Mouse (Mus musculus) gastrocnemius, postnatal 14 days (tissue): ENCODE data around the gene Mta2. TPM values are rescaled to one million over a fixed set of nuclear protein-coding genes. Genes with fewer than 3 reads are reported as not detected.

Experiments used
- DNase-seq: peaks from one replicate; pipeline ENCODE4 v3.0.0; 2021; ENCODE audit warnings: mixed read lengths
- intact Hi-C: fragments of 180-260 bp; cut with DNase I; formaldehyde crosslinking; loops from one replicate; pipeline ENCODE4 v1.15.1; 2025; ENCODE audit warnings: low total_unique reads
- total RNA-seq, 2 experiments: library from RNA; stranded (reverse); gene quantifications; 2 replicates each; pipeline ENCODE4 v1.2.3; 2021

The Mta2 gene
- total RNA-seq, 2 experiments from 2014 or later: 27.4 to 27.9 TPM

DNA sequence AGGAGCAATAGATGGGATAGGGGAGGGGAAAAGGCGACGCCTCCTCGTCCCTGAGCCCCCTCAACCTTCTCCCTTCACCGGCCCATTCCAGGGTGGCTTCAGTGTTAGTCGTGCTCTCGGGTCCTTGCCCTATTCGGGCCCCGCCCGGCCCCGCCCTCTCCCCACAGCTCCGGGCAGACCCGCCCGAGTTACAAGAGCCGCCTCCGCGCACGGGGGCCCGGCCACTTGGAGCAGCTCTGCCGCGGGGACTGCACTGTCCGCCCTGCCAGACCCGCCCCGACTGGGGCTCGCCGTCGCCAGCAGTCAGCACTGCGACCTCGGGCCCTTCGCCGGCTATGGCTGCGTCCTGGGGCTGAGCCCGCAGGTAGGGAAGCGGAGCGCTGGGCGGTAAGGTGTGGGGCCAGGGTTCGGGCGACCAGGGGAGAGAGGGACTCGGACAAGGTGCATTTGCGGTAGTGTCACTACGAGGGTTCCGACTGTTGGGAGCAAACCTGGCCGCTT, 47.4 kb downstream of the Mta2 start, which contains the start of gene Ahnak:
Gene Ahnak (plus strand): TSS at position 219 of the 501 bp plus-strand sequence.
- intact Hi-C loops: no loop called here
- DNase-seq: peak; percentile 92

DNA sequence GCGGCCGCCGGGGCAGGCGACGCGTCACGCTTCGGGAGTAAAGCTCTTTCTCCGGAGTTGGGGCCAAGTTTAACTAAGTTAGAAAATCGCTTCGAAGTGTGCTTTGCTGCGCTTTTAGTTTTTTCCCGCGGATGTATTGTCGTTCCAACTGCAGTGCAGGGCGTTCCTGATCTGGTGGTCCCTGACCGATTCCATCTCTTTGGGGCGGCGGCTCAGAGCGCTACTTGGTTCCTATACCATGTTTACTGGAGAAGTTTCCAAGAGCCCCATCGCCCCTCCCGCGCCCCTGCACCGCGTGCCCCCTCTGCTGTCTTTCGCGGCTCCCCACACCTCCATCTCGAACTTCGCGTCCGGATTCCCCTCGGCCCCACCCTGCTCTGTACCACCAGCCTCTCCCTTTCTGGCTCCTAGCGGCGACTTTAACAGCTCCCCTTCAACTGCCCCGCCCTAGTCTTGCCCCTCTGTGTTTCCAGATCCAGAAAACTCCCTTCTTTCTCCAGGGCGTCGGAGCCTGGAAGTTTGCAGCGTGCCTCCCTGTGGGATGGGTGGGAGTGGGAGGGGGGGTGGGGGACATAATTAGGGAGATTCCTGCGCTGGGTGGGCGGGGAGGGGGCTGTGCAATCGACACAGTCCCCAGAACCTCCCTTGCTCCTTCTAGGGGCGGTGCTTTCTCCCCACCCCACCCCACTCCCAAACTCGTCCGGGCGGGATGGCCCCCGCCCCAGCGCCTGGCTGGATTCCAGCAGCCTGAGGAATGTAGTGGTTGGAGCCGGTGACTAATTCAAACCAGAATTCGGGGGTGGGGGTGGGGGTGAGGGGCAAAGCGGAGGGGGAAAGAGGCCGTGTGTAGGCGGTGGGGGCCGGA, 48.1 kb downstream of the Mta2 start:
- intact Hi-C loops: loop anchor here (5.0 kb wide), 1 partner anchor 93 kb away; no protein-coding TSS in a partner anchor
- peak; percentile 94 for DNase-seq

DNA sequence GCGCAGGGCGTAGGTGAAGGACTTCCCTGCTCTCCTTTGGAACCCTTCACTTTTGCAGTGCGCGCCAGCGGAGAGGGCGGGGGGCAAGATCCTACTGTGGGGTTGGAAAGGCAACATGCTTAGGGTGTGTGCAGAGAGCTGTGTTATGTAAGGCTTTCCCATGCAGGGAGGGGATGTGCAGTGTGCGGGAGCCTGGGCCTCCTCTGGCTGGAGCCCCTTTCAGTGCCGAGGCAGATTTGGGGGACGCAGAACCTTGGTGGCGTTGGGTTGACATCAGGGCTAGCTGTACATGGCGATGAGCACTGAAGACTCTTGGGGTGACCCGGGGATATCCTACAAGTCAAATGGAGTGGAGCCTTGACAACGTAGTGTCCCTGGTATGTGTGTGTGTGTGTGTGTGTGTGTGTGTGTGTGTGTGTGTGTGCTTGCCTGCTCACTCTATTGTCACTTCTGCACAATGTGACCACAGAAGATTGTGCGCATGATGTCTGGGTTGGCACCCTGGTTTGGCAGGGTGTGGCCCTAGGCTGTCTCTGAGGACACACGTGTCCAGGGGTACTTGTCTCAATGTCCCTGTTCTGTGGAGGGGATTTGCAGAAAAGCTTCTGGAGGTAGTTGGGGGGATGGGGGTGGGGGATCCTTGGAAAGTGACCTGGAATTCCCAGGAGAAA, 48.9 kb downstream of the Mta2 start:
- intact Hi-C loops: loop anchor here (5.0 kb wide), 1 partner anchor 92 kb away; no protein-coding TSS in a partner anchor

DNA sequence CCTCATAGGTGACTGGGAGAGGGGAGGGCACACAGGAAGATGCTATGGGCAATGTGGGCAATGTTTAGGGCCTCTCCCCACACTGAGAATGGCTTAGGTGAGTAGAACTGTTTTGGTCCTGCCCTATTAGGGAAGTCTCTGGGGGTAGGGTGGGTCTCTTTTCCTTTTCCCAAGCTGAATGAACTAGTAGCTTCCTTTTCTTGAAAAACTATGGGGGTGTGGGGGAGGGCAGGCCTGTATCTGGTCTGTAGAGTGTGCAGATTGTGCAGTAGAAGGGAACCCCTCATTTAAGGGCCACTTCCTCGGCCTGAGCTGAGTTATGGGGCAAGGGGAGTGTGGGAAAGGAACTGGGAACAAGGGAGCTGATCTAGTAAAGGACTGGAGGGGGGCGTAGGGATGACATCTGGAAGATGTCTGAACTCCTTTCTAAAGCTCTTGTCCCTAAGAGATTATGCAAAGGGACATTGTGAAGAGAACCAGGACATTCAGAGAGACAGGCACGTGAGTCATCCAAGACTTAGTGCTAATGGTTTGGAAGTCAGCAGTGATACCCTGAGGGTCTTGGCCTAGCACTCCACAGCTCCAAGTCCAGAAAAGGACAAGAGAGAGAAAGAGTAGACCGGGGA, 49.7 kb downstream of the Mta2 start:
- intact Hi-C loops: loop anchor here (5.0 kb wide), 1 partner anchor 91 kb away; no protein-coding TSS in a partner anchor
- no peak for DNase-seq

More for the DNA sequence above, 48.9 kb downstream of the Mta2 start:
- DNase-seq: no peak

DNA sequence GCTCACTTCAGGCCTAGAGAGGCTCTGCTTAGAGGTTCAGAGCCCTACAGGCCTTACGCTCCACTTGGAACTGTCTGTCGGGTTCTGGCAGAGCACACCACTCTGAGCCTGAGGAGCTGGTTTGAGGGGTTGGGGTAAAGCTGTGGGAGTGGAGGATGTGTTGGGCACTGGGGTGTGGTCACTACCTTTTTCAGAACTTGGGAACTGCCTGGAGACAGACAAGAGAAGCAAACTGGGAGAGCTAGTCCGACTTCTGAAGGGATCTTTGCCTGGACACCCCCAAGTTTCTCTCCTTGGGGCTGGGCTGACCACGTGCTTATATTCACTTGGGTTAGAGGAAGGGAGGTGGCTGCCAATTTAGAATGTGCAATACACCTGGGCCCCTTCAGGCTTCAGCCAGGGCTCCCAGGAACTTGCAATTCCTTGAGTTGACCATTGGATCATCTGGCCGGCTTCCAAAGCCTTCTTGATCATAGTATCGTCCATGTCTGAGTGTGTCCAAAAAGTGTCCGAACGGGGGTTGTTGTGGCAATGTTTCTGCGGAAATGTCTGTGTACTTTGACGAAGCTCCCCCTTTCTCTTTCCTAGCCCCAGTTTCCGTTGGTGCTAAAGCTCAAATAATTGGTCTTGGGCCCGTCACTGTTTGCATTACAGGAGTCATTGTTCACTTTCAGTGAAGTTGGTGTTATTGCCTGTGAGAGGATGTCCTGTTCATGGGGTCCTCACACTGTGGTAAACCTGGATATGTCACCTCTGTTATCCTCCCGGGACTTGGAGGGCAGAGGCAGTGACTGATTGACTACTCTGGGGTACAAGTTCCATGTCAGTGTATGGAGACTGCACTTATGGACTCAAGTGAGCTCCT, 50.4 kb downstream of the Mta2 start:
- DNase-seq: peak; percentile 50
- intact Hi-C loops: loop anchor here (5.0 kb wide), 1 partner anchor 90 kb away; no protein-coding TSS in a partner anchor

DNA sequence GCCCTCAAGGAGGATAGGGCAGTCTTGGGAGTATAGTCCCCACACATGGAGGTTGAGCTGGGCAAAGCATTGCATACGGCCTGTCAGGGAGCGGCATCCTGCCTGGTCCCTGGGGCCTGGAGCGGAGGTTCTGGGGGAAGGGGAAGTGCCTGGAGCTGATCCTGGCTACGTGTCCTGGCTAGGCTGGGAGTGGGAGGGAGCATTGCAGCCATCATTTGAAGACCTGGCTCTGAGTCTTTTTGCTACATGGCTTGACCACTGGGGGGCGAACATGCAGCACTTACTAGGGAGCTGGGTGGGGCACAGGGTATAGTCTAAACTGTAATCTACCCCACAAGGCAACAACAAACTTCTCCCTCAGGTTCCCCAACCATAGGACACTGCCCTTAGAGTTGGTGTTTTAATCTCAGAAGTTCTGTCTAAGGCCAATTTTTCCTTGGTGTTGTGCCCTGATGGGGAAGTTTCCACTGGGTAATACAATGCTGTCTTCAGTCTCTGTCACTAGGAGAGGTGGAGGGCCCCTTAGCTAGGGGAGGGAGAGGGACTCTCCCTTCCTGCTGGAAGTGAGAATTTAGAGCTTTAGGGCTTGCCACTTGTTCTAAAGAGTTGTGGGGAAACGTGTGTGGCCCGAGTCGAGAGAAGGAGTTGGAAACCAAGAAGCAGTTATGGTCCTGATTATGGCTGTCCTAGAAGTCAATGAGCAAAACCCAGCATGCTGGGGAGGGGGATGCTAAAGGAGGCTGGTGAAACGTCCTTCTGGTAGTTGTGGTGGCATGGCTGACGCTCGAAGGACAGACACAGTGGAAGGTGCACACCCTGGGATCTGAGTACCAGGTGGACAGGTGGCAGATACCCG, 51.3 kb downstream of the Mta2 start:
- intact Hi-C loops: loop anchor here (5.0 kb wide), 1 partner anchor 89 kb away; no protein-coding TSS in a partner anchor
- peak; percentile 91 for DNase-seq

DNA sequence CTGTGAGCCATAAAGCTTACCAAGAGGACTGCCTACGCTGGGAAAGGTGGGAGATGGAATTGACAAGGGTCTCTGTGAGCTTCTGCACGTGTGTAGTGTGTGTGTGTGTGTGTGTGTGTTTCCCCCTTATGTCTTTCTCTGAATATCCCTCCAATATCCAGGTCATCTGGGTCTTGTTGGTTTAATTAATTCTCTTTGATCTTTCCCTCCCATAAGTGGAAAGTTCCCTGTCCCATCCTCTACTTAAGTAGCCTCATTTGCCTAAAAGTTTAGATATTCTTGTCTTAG, 51.9 kb downstream of the Mta2 start:
- no peak for DNase-seq
- intact Hi-C loops: loop anchor here (5.0 kb wide), 1 partner anchor 89 kb away; no protein-coding TSS in a partner anchor

DNA sequence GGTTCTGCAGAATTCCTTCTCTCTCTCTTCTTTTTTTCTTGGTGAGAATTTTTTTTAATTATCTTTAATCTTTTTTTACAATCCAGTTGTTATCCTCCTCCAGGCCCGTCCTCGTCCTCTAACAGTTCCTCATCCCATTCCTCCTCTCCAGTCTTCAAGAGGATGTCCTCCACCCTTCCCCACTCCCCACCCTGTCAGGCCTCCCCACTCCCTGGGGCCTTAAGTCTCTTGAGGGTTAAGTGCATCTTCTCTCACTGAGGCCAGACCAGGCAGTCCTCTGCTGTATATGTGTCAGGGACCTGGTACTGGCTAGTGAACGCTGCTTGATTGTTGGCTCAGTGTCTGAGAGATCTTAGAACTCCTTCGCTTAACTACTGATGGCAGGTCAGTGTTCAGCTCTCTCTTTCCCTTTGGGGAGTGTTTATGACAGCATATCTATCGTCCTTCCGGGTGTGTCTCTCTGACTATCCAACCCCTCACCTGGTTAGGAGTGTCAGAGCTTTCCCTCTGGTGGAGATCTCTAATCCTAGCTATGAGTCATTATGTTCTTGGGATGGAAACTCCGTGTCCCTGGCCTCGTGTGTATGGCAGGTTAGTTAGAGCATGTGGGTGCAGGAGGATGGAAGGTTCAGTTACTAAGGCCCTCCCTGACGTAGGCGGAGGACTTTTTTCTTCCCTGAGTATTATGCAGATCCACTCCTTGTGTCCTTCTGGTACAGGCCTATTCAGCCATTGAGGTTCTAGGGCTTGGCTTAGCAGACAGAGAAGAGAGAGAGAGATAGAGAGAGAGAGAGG, 53.3 kb downstream of the Mta2 start:
- DNase-seq: no peak
- intact Hi-C loops: loop anchor here (5.0 kb wide), 1 partner anchor 87 kb away; no protein-coding TSS in a partner anchor

DNA sequence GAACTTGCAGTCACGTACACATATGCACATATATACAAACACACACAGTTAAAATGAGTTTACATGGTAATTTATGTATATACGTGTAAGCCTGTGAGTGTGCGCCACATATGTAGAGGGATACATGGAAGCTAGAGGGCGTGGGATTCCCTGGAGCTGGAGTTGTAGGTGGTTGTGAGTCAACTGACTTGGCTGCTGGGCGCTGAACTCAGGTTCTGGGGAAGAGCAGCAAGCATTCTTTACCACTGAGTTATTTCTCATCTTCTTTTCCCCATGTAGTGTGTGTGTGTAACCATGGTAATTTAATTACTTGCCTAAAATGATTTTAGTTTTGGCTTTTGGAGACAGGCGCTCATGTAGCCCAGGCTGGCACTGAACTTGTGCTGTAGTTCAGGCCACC, 54.9 kb downstream of the Mta2 start:
- no peak for DNase-seq
- intact Hi-C loops: no loop called here

DNA sequence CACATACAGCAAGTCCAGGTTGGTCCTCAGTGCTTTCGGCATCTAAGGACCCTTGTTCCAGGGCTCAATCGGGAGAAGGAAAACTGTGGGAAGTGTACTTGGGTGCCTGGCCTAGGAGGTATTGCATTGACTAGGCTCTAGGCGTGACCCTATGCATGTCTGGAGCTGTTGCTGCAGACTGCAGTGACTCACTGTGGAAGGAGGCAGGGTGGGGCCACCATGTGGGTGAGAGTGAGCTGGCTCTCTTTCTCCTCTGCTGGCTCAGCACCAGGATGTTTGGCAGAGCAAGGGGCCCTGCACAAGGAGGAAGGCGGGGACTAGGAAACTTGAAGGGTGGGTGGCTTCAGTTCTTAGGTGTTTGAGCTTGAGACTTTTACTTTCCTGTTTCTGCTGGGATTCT, 55.9 kb downstream of the Mta2 start:
- intact Hi-C loops: no loop called here
- DNase-seq: peak; percentile 85

DNA sequence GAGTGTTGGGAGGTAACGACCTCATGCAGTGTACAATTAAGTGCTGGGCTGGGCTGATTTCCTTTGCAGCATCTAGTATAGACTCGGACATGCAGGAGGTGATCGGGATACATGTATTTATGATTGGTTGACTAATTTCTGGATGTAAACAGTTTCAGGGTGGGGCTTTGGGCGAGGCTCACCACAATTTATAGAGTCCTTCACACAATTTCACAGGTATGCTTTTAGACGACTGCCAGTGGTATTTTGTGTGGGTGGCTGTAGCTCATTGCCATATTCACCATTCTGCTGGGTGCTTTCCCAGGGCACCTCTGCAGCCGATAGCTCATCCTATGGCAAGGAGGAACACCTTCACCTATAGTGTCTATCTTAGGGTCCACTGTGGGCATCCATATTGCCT, 56.9 kb downstream of the Mta2 start:
- intact Hi-C loops: no loop called here
- no peak for DNase-seq

DNA sequence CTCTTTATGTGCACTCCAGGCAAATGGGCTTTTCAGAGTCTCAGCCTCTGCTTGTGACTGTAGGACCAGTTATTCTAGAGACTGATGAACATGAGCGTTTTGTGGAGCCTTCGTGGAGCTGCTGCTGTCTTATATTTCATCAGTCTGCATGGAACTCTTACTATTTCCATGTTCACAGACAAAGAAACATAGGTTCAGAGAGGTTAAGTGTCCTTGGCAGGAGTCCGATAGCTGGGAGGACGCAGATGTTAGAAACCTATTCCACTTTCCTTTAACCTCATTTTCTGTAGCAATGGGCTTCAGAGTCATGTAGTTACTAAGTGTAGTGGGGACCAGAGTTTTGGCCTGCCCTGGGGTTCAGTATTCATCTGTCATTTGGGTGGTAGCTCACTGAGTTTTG, 57.5 kb downstream of the Mta2 start:
- intact Hi-C loops: no loop called here
- DNase-seq: no peak

Other genes with a start within 250 kb of the Mta2 start
- 10 to 100 TPM; 24.6 to 26.8 TPM for gene Slc3a2, start 218.5 kb upstream of the Mta2 start, total RNA-seq
- gene Wdr74, start 206.0 kb upstream of the Mta2 start, total RNA-seq: 10 to 100 TPM; 21.7 to 23.4 TPM
- not detected for gene 1700092M07Rik, start 201.2 kb upstream of the Mta2 start, total RNA-seq
- gene Stx5a, start 200.5 kb upstream of the Mta2 start, total RNA-seq: 10 to 100 TPM; 24.1 to 28.0 TPM
- 10 to 100 TPM; 32.5 to 33.2 TPM for gene Nxf1, start 184.8 kb upstream of the Mta2 start, total RNA-seq
- 10 to 100 TPM; 78.5 to 81.9 TPM for gene Tmem223, start 170.9 kb upstream of the Mta2 start, total RNA-seq
- 10 to 100 TPM in 1 of 2 experiments, 1 to 10 TPM in 1; 9.7 to 11.1 TPM for gene Tmem179b, start 167.4 kb upstream of the Mta2 start, total RNA-seq
- 1 to 10 TPM; 9.0 to 9.4 TPM for gene Taf6l, start 155.5 kb upstream of the Mta2 start, total RNA-seq
- gene Polr2g, start 143.3 kb upstream of the Mta2 start, total RNA-seq: 10 to 100 TPM; 34.1 to 35.5 TPM
- gene Zbtb3, start 139.3 kb upstream of the Mta2 start, total RNA-seq: 1 to 10 TPM in 1 of 2 experiments, under 1 TPM in 1; 0.62 to 1.5 TPM
- 10 to 100 TPM in 1 of 2 experiments, 1 to 10 TPM in 1; 9.6 to 10.7 TPM for gene Ttc9c, start 122.5 kb upstream of the Mta2 start, total RNA-seq
- gene Hnrnpul2, start 121.9 kb upstream of the Mta2 start, total RNA-seq: 10 to 100 TPM; 35.4 to 37.3 TPM
- gene AC129217.1, start 112.1 kb upstream of the Mta2 start, total RNA-seq: not detected
- 10 to 100 TPM; 14.4 to 15.6 TPM for gene Bscl2, start 104.4 kb upstream of the Mta2 start, total RNA-seq
- not detected for gene Gng3, start 102.7 kb upstream of the Mta2 start, total RNA-seq
- 10 to 100 TPM in 1 of 2 experiments, 1 to 10 TPM in 1; 7.8 to 11.0 TPM for gene Lrrn4cl, start 91.1 kb upstream of the Mta2 start, total RNA-seq
- gene Ubxn1, start 70.4 kb upstream of the Mta2 start, total RNA-seq: 100 to 1,000 TPM; 182 to 211 TPM
- gene Uqcc3, start 61.0 kb upstream of the Mta2 start, total RNA-seq: 10 to 100 TPM; 55.1 to 64.7 TPM
- 1 to 10 TPM; 4.4 to 6.7 TPM for gene Lbhd1, start 58.1 kb upstream of the Mta2 start, total RNA-seq
- not detected for gene Gm49403, start 57.9 kb upstream of the Mta2 start, total RNA-seq
- gene 1810009A15Rik, start 53.0 kb upstream of the Mta2 start, total RNA-seq: 10 to 100 TPM; 20.3 to 26.3 TPM
- 1 to 10 TPM in 1 of 2 experiments, not detected in 1; 3.3 TPM for gene Gm49416, start 52.9 kb upstream of the Mta2 start, total RNA-seq
- 10 to 100 TPM in 1 of 2 experiments, 1 to 10 TPM in 1; 9.5 to 10.3 TPM for gene Ints5, start 48.9 kb upstream of the Mta2 start, total RNA-seq
- 10 to 100 TPM; 30.7 to 34.3 TPM for gene Ganab, start 43.8 kb upstream of the Mta2 start, total RNA-seq
- gene B3gat3, start 21.5 kb upstream of the Mta2 start, total RNA-seq: 10 to 100 TPM; 21.4 to 24.2 TPM
- 1 to 10 TPM; 4.9 to 6.0 TPM for gene Rom1, start 12.5 kb upstream of the Mta2 start, total RNA-seq
- 1 to 10 TPM; 8.6 to 8.9 TPM for gene Eml3, start 12.3 kb upstream of the Mta2 start, total RNA-seq
- 1 to 10 TPM; 8.2 to 8.4 TPM for gene Tut1, start 12.0 kb downstream of the Mta2 start, total RNA-seq
- gene Eef1g, start 25.2 kb downstream of the Mta2 start, total RNA-seq: 100 to 1,000 TPM; 500 to 587 TPM
- gene Ahnak, start 47.4 kb downstream of the Mta2 start, total RNA-seq: 100 to 1,000 TPM; 194 to 197 TPM
- not detected for gene Scgb1a1, start 146.1 kb downstream of the Mta2 start, total RNA-seq
- 10 to 100 TPM; 15.6 to 18.5 TPM for gene Asrgl1, start 193.8 kb downstream of the Mta2 start, total RNA-seq